Comparison of ENCODE assay signal across 13 mouse cellular contexts in the genomic region with DNA sequence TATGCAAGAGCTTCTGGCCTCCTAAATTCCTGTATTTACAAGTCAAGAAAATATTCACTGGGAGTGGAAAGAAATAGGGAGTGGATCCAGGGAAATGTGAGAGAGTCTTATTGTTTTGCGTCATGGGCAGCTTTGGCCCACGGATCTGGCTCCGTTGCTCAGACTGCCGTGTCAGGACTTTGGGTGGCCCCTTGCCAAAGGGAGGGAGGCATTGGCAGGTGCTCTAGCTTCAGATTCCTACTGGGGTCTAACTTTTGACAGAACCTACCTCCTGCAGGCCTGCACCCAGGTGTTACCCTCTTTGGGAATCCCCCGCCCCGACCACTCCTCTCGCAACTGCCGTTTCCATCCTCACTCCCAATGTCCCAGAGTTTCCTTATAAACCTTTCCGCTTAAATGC. TPM values are rescaled to one million over a fixed set of nuclear protein-coding genes. Genes with fewer than 3 reads are reported as not detected.
DNase-seq lines count a peak whose midpoint lies in the region; ATAC-seq and TF ChIP-seq lines count a peak whose summit lies in the region.
"Had no signal": no experiment of that assay in that cellular context is flagged by ENCODE, and none has a peak within 500 bp of the region (broad histone marks: within the 10 kb centered on the region; RNA-seq: fewer than 3 reads in every experiment).

No protein-coding gene starts in this region.

- TF ChIP-seq CTCF in left cerebral cortex, adult 2 months (IDR thresholded peaks at IDR 0.05), result no peak

- H3K4me3 ChIP-seq in left cerebral cortex, adult 2 months, result peak overlapping the region; percentile 18; the same call in 1 of the 2 replicates
- H3K4me3 ChIP-seq: embryonic facial prominence, embryonic 12.5 days; neural tube, embryonic 15.5 days had no signal

- peak; percentile 72 for DNase-seq in adrenal gland, postnatal 10 days
- DNase-seq in adrenal gland, postnatal 4 days (ENCODE audit: low spot score in 2 of 2), result no peak
- no peak for DNase-seq in left cerebral cortex, adult 2 months (ENCODE audit: extremely low spot score in 1 of 2, low spot score in 2 of 2)
- DNase-seq in left cerebral cortex, adult 18-20 months (ENCODE audit: low spot score in 2 of 2), result no peak
- DNase-seq in gastrocnemius, adult 18-20 months (ENCODE audit: low spot score), result peak; percentile 50
- DNase-seq in heart, postnatal 10 days, result peak; percentile 79 to 83
- DNase-seq: kidney, adult 18-20 months had no signal

- ATAC-seq in CD4-positive, CD25-positive, alpha-beta regulatory T cell, adult 4 months, result no peak
- no peak for ATAC-seq in erythroblast, adult 5-6 weeks (replicated peaks; ENCODE audit: low FRiP score, poor library complexity, severe bottlenecking)

- intact Hi-C loops in left cerebral cortex, adult 2 months (cut with DNase I), result no loop called here
- intact Hi-C loops in heart, postnatal 10 days (cut with DNase I), result loop anchor here (1.0 to 2.0 kb wide), 2 partner anchors 36 to 58 kb away; no protein-coding TSS in a partner anchor

- H3K27ac ChIP-seq in left cerebral cortex, adult 2 months, result peak overlapping the region; percentile 70
- H3K27ac ChIP-seq: embryonic facial prominence, embryonic 12.5 days; neural tube, embryonic 15.5 days had no signal

RNA-seq across cellular contexts. Expression of a gene that starts 3.6 kb away (rescaled TPM):
- total RNA-seq in adrenal gland, postnatal 10 days (2021), result under 1 TPM in 1 of 2 experiments, not detected in 1; 0.21 TPM
- total RNA-seq in adrenal gland, postnatal 4 days (2021), result not detected
- total RNA-seq in left cerebral cortex, adult 2 months (2021), result not detected
- not detected for total RNA-seq in left cerebral cortex, adult 18-20 months (2021)
- total RNA-seq in gastrocnemius, adult 18-20 months (2021), result not detected
- total RNA-seq in heart, postnatal 10 days (2021), result under 1 TPM; 0.31 to 0.37 TPM
- not detected for polyA plus RNA-seq in CD4-positive, CD25-positive, alpha-beta regulatory T cell, adult 4 months (2017; shearing (Covaris generic))
- total RNA-seq in erythroblast, adult 5-6 weeks (2015; ENCODE audit: low replicate concordance), result not detected in 2 replicates
- total RNA-seq in erythroblast, adult 5-6 weeks (2017; ENCODE audit: low replicate concordance), result not detected in 2 replicates
- total RNA-seq: left cerebral cortex, postnatal 36 days had no signal
- polyA plus RNA-seq: embryonic facial prominence, embryonic 12.5 days; neural tube, embryonic 15.5 days; stomach, embryonic 14.5 days had no signal

RNA-seq across cellular contexts. Expression of a gene that starts 4.4 kb away (rescaled TPM):
- total RNA-seq in adrenal gland, postnatal 10 days (2021), result 10 to 100 TPM; 59.5 to 68.1 TPM
- total RNA-seq in adrenal gland, postnatal 4 days (2021), result 10 to 100 TPM; 33.4 to 42.1 TPM
- 10 to 100 TPM; 21.6 to 23.6 TPM for total RNA-seq in left cerebral cortex, adult 2 months (2021)
- 10 to 100 TPM; 18.6 to 19.0 TPM for total RNA-seq in left cerebral cortex, adult 18-20 months (2021)
- total RNA-seq in gastrocnemius, adult 18-20 months (2021), result 10 to 100 TPM; 19.4 to 30.3 TPM
- 10 to 100 TPM; 79.1 to 89.5 TPM for total RNA-seq in heart, postnatal 10 days (2021)
- under 1 TPM in 1 of 2 experiments, not detected in 1; 0.12 TPM for polyA plus RNA-seq in CD4-positive, CD25-positive, alpha-beta regulatory T cell, adult 4 months (2017; shearing (Covaris generic))
- not detected in 2 replicates for total RNA-seq in erythroblast, adult 5-6 weeks (2015; ENCODE audit: low replicate concordance)
- total RNA-seq in erythroblast, adult 5-6 weeks (2017; ENCODE audit: low replicate concordance), result 0.42 TPM in 1 of 2 replicates, not detected in the other

Comparison
In these comparisons a context has a peak if more than half of its experiments do, and no peak if none do; other contexts are left out.
1. DNase-seq: peak in adrenal gland, postnatal 10 days (single experiment), gastrocnemius, adult 18-20 months (single experiment) and heart, postnatal 10 days (2 of 2); none in adrenal gland, postnatal 4 days (0 of 2), left cerebral cortex, adult 2 months (0 of 2) and left cerebral cortex, adult 18-20 months (0 of 2).
2. RNA of a gene that starts 4.4 kb away (total RNA-seq): 79.1 to 89.5 TPM in heart, postnatal 10 days, 59.5 to 68.1 TPM in adrenal gland, postnatal 10 days, 33.4 to 42.1 TPM in adrenal gland, postnatal 4 days, 19.4 to 30.3 TPM in gastrocnemius, adult 18-20 months, 21.6 to 23.6 TPM in left cerebral cortex, adult 2 months and 18.6 to 19.0 TPM in left cerebral cortex, adult 18-20 months; 0.42 TPM in erythroblast, adult 5-6 weeks; every median in the first group is over 10 times any median in the second.